Mouse (Mus musculus) embryonic facial prominence, embryonic 13.5 days (tissue): ENCODE data around the gene Zfp748. TPM values are rescaled to one million over a fixed set of nuclear protein-coding genes. Genes with fewer than 3 reads are reported as not detected.

Experiments used
- ATAC-seq: fragments of 200-750 bp; cut with Nextera tagmentation; 2 replicates; pipeline ENCODE4 v1.8.0; 2017; ENCODE audit warnings: low read depth; ENCODE audit not compliant: insufficient number of reproducible peaks, insufficient read depth, low FRiP score, low TSS enrichment
- H3K27ac ChIP-seq: fragments of 300-500 bp; sonication (generic); 2 replicates; pipeline ENCODE4 v1.5.1; 2015; ENCODE audit warnings: moderate library complexity, mild to moderate bottlenecking, inconsistent platforms
- H3K27me3 ChIP-seq: fragments of 300-500 bp; sonication (generic); 2 replicates; pipeline ENCODE4 v1.6.1; 2015; ENCODE audit warnings: mild to moderate bottlenecking, inconsistent platforms
- H3K36me3 ChIP-seq: fragments of 300-500 bp; sonication (generic); 2 replicates; pipeline ENCODE4 v1.6.1; 2015; ENCODE audit warnings: mild to moderate bottlenecking, inconsistent platforms
- H3K4me1 ChIP-seq: fragments of 300-500 bp; sonication (generic); 2 replicates; pipeline ENCODE4 v1.6.1; 2015; ENCODE audit warnings: inconsistent platforms
- H3K4me2 ChIP-seq: fragments of 300-500 bp; sonication (generic); 2 replicates; pipeline ENCODE4 v1.6.1; 2015; ENCODE audit warnings: moderate library complexity, mild to moderate bottlenecking, inconsistent platforms
- H3K4me3 ChIP-seq: fragments of 300-500 bp; sonication (generic); 2 replicates; pipeline ENCODE4 v1.5.1; 2015; ENCODE audit warnings: mild to moderate bottlenecking, inconsistent platforms
- H3K9ac ChIP-seq: fragments of 300-500 bp; sonication (generic); 2 replicates; pipeline ENCODE4 v1.6.1; 2015; ENCODE audit warnings: mild to moderate bottlenecking, inconsistent platforms
- H3K9me3 ChIP-seq: fragments of 300-500 bp; sonication (generic); 2 replicates; pipeline ENCODE4 v1.6.1; 2016; ENCODE audit warnings: inconsistent platforms
- WGBS: fragments of 180-500 bp; shearing (Covaris S2); methylation state at CpG from one replicate; pipeline ENCODE4 v1.1.7; 2015; ENCODE audit warnings: mixed read lengths; 5-methylcytosine and 5-hydroxymethylcytosine counted together
- polyA plus RNA-seq: library from polyadenylated mRNA; unstranded; fragments of >200 nt; fragmentation: Nextera tagmentation; extraction: Ambion mirVana; gene quantifications from 2 replicates; pipeline ENCODE4 v1.2.1, GENCODE M21; 2015

Gene Zfp748
- polyA plus RNA-seq: 13.7 and 16.7 TPM in 2 replicates

GRCm38 (mm10) chr13:67553730-67554129 is at the start of gene Zfp748:
Zfp748 (minus strand) TSS chr13:67553830.
- no peak for ATAC-seq
- H3K27ac ChIP-seq: peak within 1 kb of the TSS; percentile 93
- no peaks in the 10 kb centered on the region for H3K27me3 ChIP-seq
- H3K4me1 ChIP-seq: peaks cover 11% of the 10 kb centered on the region
- 78% methylated on average over 4 of the region's 4 CpGs for WGBS
- H3K9ac ChIP-seq: peak within 1 kb of the TSS; percentile 91
- no peaks in the 10 kb centered on the region for H3K36me3 ChIP-seq
- H3K9me3 ChIP-seq: no peaks in the 10 kb centered on the region
- H3K4me2 ChIP-seq: peak within 1 kb of the TSS; percentile 60
- peak within 1 kb of the TSS; percentile 93 for H3K4me3 ChIP-seq

- no peaks in the 10 kb centered on the region for H3K27me3 ChIP-seq
- no peaks in the 10 kb centered on the region for H3K36me3 ChIP-seq
- 68% methylated on average over 5 of the region's 5 CpGs for WGBS
- no peak overlapping the region for H3K4me2 ChIP-seq
- H3K4me1 ChIP-seq: no peaks in the 10 kb centered on the region
- H3K9me3 ChIP-seq: no peaks in the 10 kb centered on the region
- H3K27ac ChIP-seq: no peak overlapping the region
- ATAC-seq: no peak
- H3K9ac ChIP-seq: no peak overlapping the region
- no peak overlapping the region for H3K4me3 ChIP-seq
Observed at GRCm38 (mm10) chr13:67572591-67573189, 19.1 kb upstream of the Zfp748 start.

- Histone ChIP-seq H3K4me1 (peaks cover 11% of the 10 kb centered on the region), H3K9me3 (no peaks in the 10 kb centered on the region), H3K9ac (peak overlapping the region; percentile 91), H3K4me2 (peak overlapping the region; percentile 60), H3K36me3 (no peaks in the 10 kb centered on the region), H3K27me3 (no peaks in the 10 kb centered on the region), H3K4me3 (peak overlapping the region; percentile 93), H3K27ac (peak overlapping the region; percentile 93)
- ATAC-seq: peak; percentile 94
- whole genome bisulfite sequencing: under 1% methylated on average over 44 of the region's 44 CpGs
Observed at GRCm38 (mm10) chr13:67552505-67553346, 904 bp downstream of the Zfp748 start.

- Histone ChIP-seq H3K4me3 (no peak overlapping the region), H3K9me3 (peaks cover 14% of the 10 kb centered on the region), H3K27ac (no peak overlapping the region), H3K9ac (no peak overlapping the region), H3K36me3 (peaks cover 47% of the 10 kb centered on the region), H3K4me2 (no peak overlapping the region), H3K27me3 (no peaks in the 10 kb centered on the region), H3K4me1 (no peaks in the 10 kb centered on the region)
- WGBS: 84% methylated on average over 1 of the region's 1 CpGs
- ATAC-seq: no peak
Observed at GRCm38 (mm10) chr13:67545941-67546340, 7.7 kb downstream of the Zfp748 start.

GRCm38 (mm10) chr13:67527049-67527730 is 26.4 kb downstream of the Zfp748 start:
- WGBS: 80% methylated on average over 3 of the region's 3 CpGs
- H3K4me3 ChIP-seq: no peak overlapping the region
- H3K9ac ChIP-seq: no peak overlapping the region
- H3K36me3 ChIP-seq: no peaks in the 10 kb centered on the region
- H3K27me3 ChIP-seq: no peaks in the 10 kb centered on the region; the same call in 1 of the 2 replicates
- H3K4me2 ChIP-seq: no peak overlapping the region
- no peak for ATAC-seq
- H3K4me1 ChIP-seq: peaks cover 10% of the 10 kb centered on the region
- no peak overlapping the region for H3K27ac ChIP-seq
- no peaks in the 10 kb centered on the region for H3K9me3 ChIP-seq

GRCm38 (mm10) chr13:67525753-67526410 is 27.7 kb downstream of the Zfp748 start, which contains the start of the genes Gm26965 and Zfp87:
Gm26965 (minus strand) TSS chr13:67526151.
Zfp87 (minus strand) TSS chr13:67526177.
- Histone ChIP-seq H3K4me3 (peak within 1 kb of the TSS; percentile 84), H3K36me3 (peaks cover under 1% of the 10 kb centered on the region; the same call in 1 of the 2 replicates), H3K9me3 (no peaks in the 10 kb centered on the region), H3K4me1 (peaks cover 10% of the 10 kb centered on the region), H3K4me2 (peak within 1 kb of the TSS; percentile 86), H3K27ac (peak within 1 kb of the TSS; percentile 79), H3K27me3 (no peaks in the 10 kb centered on the region; the same call in 1 of the 2 replicates), H3K9ac (peak within 1 kb of the TSS; percentile 87)
- under 1% methylated on average over 27 of the region's 27 CpGs for WGBS
- peak; percentile 98 for ATAC-seq

- 78% methylated on average over 1 of the region's 1 CpGs for WGBS
- ATAC-seq: 0 out of 2 replicates have a peak, but pooled peaks have one; percentile 46
- H3K4me2 ChIP-seq: 0 out of 2 replicates have a peak overlapping the region, but pooled peaks have one; percentile 73
Observed at GRCm38 (mm10) chr13:67500908-67501307, 52.7 kb downstream of the Zfp748 start.

GRCm38 (mm10) chr13:67500084-67500719 is 53.4 kb downstream of the Zfp748 start, which contains the start of gene Zfp58:
Zfp58 (minus strand) TSS chr13:67500555.
- under 1% methylated on average over 22 of the region's 22 CpGs for WGBS
- H3K27me3 ChIP-seq: no peaks in the 10 kb centered on the region
- peaks cover 21% of the 10 kb centered on the region for H3K36me3 ChIP-seq
- peak within 1 kb of the TSS; percentile 73 for H3K4me2 ChIP-seq
- 0 out of 2 replicates have a peak, but pooled peaks cover 4% of the 10 kb centered on the region for H3K9me3 ChIP-seq
- ATAC-seq: peak; percentile 85
- 0 out of 2 replicates have a peak within 1 kb of the TSS, but pooled peaks have one; percentile 52 for H3K27ac ChIP-seq
- H3K9ac ChIP-seq: peak within 1 kb of the TSS; percentile 82
- H3K4me1 ChIP-seq: peaks cover 8% of the 10 kb centered on the region
- H3K4me3 ChIP-seq: peak within 1 kb of the TSS; percentile 79

More at GRCm38 (mm10) chr13:67500908-67501307, 52.7 kb downstream of the Zfp748 start:
- Histone ChIP-seq H3K9ac (no peak overlapping the region), H3K27ac (no peak overlapping the region), H3K27me3 (no peaks in the 10 kb centered on the region), H3K4me3 (peak overlapping the region; percentile 79; the same call in 1 of the 2 replicates), H3K9me3 (0 out of 2 replicates have a peak, but pooled peaks cover 4% of the 10 kb centered on the region), H3K36me3 (peaks cover 15% of the 10 kb centered on the region), H3K4me1 (peaks cover 8% of the 10 kb centered on the region)

- H3K4me1 ChIP-seq: peaks cover 8% of the 10 kb centered on the region
- H3K4me2 ChIP-seq: no peak overlapping the region
- WGBS: 94% methylated on average over 1 of the region's 1 CpGs
- peaks cover 65% of the 10 kb centered on the region for H3K36me3 ChIP-seq
- H3K4me3 ChIP-seq: no peak overlapping the region
- no peaks in the 10 kb centered on the region for H3K27me3 ChIP-seq
- ATAC-seq: no peak
- no peak overlapping the region for H3K9ac ChIP-seq
- H3K27ac ChIP-seq: no peak overlapping the region
- H3K9me3 ChIP-seq: peaks cover 33% of the 10 kb centered on the region
Observed at GRCm38 (mm10) chr13:67495631-67496030, 58.0 kb downstream of the Zfp748 start.
